ENCODE assay signal across 11 mouse cellular contexts in the genomic region with DNA sequence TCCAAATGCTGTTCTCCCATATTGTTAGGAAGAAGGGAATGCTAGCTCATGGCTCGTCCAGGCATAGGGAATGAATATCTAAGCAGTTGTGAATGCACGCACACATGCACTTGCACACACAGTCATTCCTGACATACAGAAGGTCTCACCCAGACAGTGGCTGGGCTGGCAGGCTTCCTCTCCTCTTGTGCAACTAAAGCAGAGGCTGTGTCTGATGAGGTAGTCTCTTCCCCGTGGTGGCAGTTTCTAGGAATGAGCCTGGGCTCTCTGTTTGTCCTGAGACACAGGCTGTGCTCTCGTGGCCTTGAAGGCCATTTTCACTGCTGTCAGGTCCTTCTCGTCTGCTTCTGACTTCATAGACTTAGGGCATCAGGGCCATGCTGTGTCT. TPM values are rescaled to one million over a fixed set of nuclear protein-coding genes. Genes with fewer than 3 reads are reported as not detected.
DNase-seq lines count a peak whose midpoint lies in the region; ATAC-seq and TF ChIP-seq lines count a peak whose summit lies in the region.
"Had no signal": no experiment of that assay in that cellular context is flagged by ENCODE, and none has a peak within 500 bp of the region (broad histone marks: within the 10 kb centered on the region; RNA-seq: fewer than 3 reads in every experiment).

No protein-coding gene starts in this region.

- no peak for DNase-seq in heart, postnatal 36 days
- no peak for DNase-seq in left cerebral cortex, adult 2 months (ENCODE audit: extremely low spot score in 1 of 2, low spot score in 2 of 2)
- DNase-seq in left cerebral cortex, postnatal 14 days (ENCODE audit: low spot score in 2 of 2) = no peak
- DNase-seq in urinary bladder, postnatal 14 days (ENCODE audit: low spot score) = peak; percentile 35
- DNase-seq in urinary bladder, postnatal 10 days (ENCODE audit: low spot score) = no peak
- DNase-seq: right cerebral cortex, adult 18-20 months had no signal

- TF ChIP-seq CTCF in left cerebral cortex, adult 2 months (IDR thresholded peaks at IDR 0.05) = no peak

- peaks cover 44 to 62% of the 10 kb centered on the region in 2 experiments for H3K4me1 ChIP-seq in heart, embryonic 14.5 days (ENCODE audit: control insufficient read depth in 2 of 2, insufficient read depth in 2 of 2, low read length in 2 of 2)
- H3K4me1 ChIP-seq in intestine, embryonic 16.5 days (ENCODE audit: control insufficient read depth, insufficient read depth, low read length) = peaks cover 10% of the 10 kb centered on the region

- ATAC-seq in heart, embryonic 14.5 days (ENCODE audit: insufficient number of reproducible peaks, insufficient read depth, low FRiP score, low read depth) = no peak
- ATAC-seq in intestine, embryonic 16.5 days = no peak
- ATAC-seq in activated CD4-positive, CD25-positive, alpha-beta regulatory T cell, adult 4 months = no peak

- WGBS in heart, embryonic 14.5 days = 64% methylated on average over 5 of the region's 5 CpGs
- 84% methylated on average over 5 of the region's 5 CpGs for WGBS in intestine, embryonic 16.5 days

- no peak overlapping the region for H3K4me3 ChIP-seq in heart, embryonic 14.5 days (ENCODE audit: control insufficient read depth in 1 of 2, insufficient read depth in 1 of 2, low read depth in 1 of 2, low read length in 2 of 2)
- no peak overlapping the region for H3K4me3 ChIP-seq in left cerebral cortex, adult 2 months
- H3K4me3 ChIP-seq in intestine, embryonic 16.5 days (ENCODE audit: low read length) = no peak overlapping the region
- H3K4me3 ChIP-seq: hindbrain, embryonic 15.5 days; limb, embryonic 13.5 days had no signal

- no peaks in the 10 kb centered on the region for H3K27me3 ChIP-seq in heart, embryonic 14.5 days (ENCODE audit: control insufficient read depth, insufficient read depth, low read length)
- H3K27me3 ChIP-seq in intestine, embryonic 16.5 days (replicated peaks; ENCODE audit: control insufficient read depth, insufficient read depth, low read length) = no peaks in the 10 kb centered on the region
- H3K27me3 ChIP-seq: hindbrain, embryonic 15.5 days; limb, embryonic 13.5 days had no signal

- no peaks in the 10 kb centered on the region for H3K9me3 ChIP-seq in heart, embryonic 14.5 days (ENCODE audit: control insufficient read depth, low read length)
- H3K9me3 ChIP-seq in intestine, embryonic 16.5 days (ENCODE audit: control insufficient read depth, low read length) = no peaks in the 10 kb centered on the region
- H3K9me3 ChIP-seq: hindbrain, embryonic 15.5 days; limb, embryonic 13.5 days had no signal

- H3K4me2 ChIP-seq in heart, embryonic 14.5 days (ENCODE audit: low read length) = no peak overlapping the region
- H3K4me2 ChIP-seq in intestine, embryonic 16.5 days (ENCODE audit: low read depth, low read length) = no peak overlapping the region
- H3K4me2 ChIP-seq: hindbrain, embryonic 15.5 days; limb, embryonic 13.5 days had no signal

- 0 out of 2 replicates have a peak overlapping the region, but pooled peaks have one; percentile 16 for H3K9ac ChIP-seq in heart, embryonic 14.5 days (ENCODE audit: low read length)
- H3K9ac ChIP-seq in intestine, embryonic 16.5 days (ENCODE audit: low read depth, low read length) = no peak overlapping the region
- H3K9ac ChIP-seq: hindbrain, embryonic 15.5 days; limb, embryonic 13.5 days had no signal

- peak overlapping the region in 1 of 2 experiments; percentile 71; a peak in 2 of 4 replicates for H3K27ac ChIP-seq in heart, embryonic 14.5 days (replicated peaks in 1 of 2; ENCODE audit: control insufficient read depth in 1 of 2, insufficient read depth in 1 of 2, low read depth in 2 of 2, low read length in 2 of 2)
- peak overlapping the region; percentile 4; the same call in 1 of the 2 replicates for H3K27ac ChIP-seq in left cerebral cortex, adult 2 months
- H3K27ac ChIP-seq in intestine, embryonic 16.5 days (ENCODE audit: low read length) = no peak overlapping the region
- H3K27ac ChIP-seq: hindbrain, embryonic 15.5 days; limb, embryonic 13.5 days had no signal

- H3K36me3 ChIP-seq in heart, embryonic 14.5 days (ENCODE audit: control insufficient read depth, insufficient read depth, low read length) = peaks cover 36% of the 10 kb centered on the region
- H3K36me3 ChIP-seq in intestine, embryonic 16.5 days (ENCODE audit: control insufficient read depth, insufficient read depth, low read length) = peaks cover 12% of the 10 kb centered on the region; the same call in 1 of the 2 replicates

- intact Hi-C loops in heart, postnatal 36 days (cut with DNase I) = no loop called here
- intact Hi-C loops in left cerebral cortex, adult 2 months (cut with DNase I) = no loop called here
- intact Hi-C loops in left cerebral cortex, postnatal 14 days (cut with DNase I) = no loop called here

RNA-seq across cellular contexts. Expression of gene Plcg1, which starts 13.7 kb away (rescaled TPM):
- 33.1 and 33.7 TPM in 2 replicates for polyA plus RNA-seq in heart, embryonic 14.5 days (2014; fragmentation: Nextera tagmentation; extraction: Ambion mirVana)
- total RNA-seq in heart, postnatal 36 days (2021) = 10 to 100 TPM; 56.7 to 73.1 TPM
- 100 to 1,000 TPM; 117 to 123 TPM for total RNA-seq in left cerebral cortex, adult 2 months (2021)
- total RNA-seq in left cerebral cortex, postnatal 14 days (2021) = 100 to 1,000 TPM; 113 to 115 TPM
- polyA plus RNA-seq in intestine, embryonic 16.5 days (2015; fragmentation: Nextera tagmentation; extraction: Ambion mirVana) = 16.5 and 20.0 TPM in 2 replicates
- polyA plus RNA-seq in activated CD4-positive, CD25-positive, alpha-beta regulatory T cell, adult 4 months (2017; shearing (Covaris generic)) = 10 to 100 TPM; 52.7 to 59.0 TPM
